Mouse (Mus musculus): Measurements from ENCODE around the gene Rhbdl3.
"Not testable (repeated sequence)": the region's sequence is repeated elsewhere in the genome, so short reads cannot be mapped to it uniquely, and the experiment has no call there.

Rhbdl3 gene

DNA sequence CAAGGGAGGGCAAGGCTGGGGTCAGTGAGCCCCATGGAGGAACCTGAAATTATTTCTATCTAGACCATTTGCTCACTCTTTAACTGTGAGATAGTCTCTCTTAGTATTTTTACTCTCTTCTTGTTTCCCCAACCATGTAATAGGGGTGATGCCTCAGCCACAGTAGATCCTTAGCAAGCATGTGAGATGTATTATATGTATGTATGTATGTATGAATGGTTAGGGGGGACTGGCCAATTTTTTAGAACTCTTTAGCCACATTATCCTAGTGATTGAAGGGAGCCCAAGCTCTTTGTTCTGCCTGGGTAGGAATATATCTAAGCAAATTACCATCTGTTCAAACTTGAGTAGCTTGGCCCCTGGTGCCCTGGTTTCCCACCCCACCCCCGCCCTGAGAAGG, 12.8 kb downstream of the Rhbdl3 start:
- DNase-seq, result no peak

GRCm38 (mm10) chr11:80313944-80314343, 13.2 kb downstream of the Rhbdl3 start:
- DNase-seq, result no peak

DNA sequence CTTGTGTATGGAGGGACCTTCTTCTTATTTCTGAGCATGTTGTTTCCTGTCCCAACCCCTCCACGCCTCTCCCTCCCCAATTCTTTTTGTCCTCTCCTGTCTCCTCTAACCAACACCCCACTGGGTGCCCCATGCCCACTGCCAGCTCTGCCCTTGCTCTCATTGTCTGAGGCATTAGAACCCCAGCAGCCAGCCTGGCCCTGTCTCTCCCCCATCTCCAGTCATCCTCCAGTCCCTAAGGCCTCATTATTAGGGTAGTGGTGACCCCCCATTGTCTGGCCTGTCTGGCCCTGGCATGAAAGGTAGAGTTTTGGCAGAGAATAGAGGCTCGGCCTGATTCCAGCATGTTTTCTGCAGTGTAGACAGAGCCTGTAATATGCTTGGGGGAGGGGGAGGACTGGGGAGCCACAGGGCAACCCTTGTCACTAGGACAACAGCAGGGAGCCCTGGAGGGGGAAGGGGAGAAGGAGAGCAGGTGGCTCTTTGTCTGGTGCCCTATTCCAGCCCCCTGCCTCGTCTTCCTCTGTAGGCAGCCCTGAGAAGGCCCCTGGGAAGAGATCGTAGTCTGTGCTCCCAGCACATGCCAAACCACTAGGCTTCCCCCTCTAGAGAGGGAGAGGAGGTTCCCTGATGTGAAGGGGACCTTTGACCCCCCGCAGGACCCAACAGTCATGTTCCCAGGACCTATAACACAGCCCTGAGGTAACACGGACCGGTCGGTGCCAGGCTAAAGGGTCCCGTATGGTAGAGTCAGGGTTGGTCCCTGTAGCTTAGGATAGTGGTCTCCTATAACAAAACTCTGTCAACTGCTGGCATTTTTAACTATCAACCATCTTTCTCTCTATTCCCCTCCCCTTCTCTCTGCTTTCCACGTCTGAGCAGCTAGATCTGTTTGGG, 15.3 kb downstream of the Rhbdl3 start:
- DNase-seq, result peak; percentile 75 to 77

DNA sequence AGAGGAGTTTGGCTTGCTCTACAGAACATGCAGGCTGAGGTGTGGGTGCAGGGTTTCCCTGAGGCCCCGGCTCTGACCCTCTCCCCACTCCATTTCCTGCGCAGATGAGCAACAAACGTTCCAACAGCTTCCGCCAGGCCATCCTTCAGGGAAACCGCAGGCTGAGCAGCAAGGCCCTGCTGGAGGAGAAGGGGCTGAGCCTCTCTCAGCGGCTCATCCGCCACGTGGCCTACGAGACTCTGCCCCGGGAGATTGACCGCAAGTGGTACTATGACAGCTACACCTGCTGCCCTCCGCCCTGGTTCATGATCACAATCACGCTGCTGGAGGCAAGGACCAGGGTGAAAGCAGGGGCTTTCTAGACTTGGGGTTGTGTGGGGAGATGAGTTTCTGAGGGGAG, 22.5 kb downstream of the Rhbdl3 start:
- DNase-seq, result no peak

GRCm38 (mm10) chr11:80324636-80325035, 23.9 kb downstream of the Rhbdl3 start:
- DNase-seq, result no peak

DNA sequence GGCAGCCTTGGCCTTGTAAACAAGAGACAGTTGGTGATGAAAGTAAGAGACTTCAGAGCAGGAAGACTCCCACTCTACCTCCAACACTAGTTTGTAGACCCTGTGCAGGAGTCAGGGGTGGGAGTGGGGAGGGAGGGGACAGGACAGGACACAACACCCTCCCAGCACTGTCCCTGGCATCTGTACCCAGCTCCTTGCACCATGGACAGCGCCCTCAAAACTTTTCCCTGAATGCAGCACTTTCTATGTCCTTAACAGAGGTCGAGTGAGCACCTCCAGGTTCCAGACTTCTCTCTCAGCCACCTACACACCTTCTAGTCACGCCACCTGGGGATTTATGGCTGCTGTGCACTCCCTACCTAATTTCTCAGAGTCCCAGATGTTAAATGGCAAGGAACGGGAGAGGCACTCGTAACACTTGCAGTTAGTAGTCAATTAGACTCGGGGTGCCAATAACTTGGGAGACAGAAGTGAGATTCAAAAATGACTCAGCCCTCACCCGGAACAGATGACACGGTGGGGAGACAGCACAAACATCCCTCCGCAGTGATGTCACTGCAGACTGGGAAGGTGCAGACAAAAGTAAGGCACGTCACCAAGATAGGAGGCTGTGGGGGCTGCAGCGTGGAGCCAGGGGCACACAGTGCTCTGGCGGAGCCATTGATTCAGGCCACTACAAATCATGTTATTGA, 32.1 kb downstream of the Rhbdl3 start:
- no peak for DNase-seq

DNA sequence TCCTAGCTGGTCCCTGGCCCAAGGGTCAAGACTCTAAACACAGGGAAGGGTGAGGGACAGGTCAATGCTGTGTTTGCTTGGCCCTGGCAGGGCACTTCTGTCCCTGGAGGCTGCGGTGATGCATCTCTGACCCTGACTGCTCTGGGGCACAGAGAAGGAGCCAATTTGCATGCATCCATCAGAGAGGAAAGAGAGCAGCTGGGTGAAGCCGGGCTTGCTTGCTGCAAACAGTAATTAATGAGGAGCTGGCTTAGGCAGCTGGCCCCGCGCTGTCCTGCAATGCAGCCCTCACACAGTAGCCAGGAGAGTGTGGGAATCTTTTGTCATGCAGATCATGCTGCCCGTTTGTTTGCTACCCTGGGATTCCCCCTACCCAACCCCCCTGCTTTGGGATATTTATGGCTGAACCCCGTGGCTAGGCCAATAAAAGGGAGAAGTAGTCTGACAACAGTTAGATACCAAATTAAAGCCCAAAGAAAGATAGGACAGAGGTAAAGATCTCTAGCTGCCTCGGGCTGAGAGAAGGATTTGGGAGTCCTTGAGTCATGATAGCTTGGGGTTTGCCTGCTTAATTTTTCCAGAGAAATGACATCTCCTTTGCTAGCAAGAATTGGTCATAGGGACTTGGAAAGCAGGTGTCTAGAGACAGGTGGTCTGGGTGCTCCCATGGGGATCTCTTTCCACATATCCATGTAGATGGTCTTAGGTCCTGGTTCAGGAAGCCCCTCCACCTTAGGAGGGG, 35.1 kb downstream of the Rhbdl3 start:
- DNase-seq, result peak; percentile 44 to 45

DNA sequence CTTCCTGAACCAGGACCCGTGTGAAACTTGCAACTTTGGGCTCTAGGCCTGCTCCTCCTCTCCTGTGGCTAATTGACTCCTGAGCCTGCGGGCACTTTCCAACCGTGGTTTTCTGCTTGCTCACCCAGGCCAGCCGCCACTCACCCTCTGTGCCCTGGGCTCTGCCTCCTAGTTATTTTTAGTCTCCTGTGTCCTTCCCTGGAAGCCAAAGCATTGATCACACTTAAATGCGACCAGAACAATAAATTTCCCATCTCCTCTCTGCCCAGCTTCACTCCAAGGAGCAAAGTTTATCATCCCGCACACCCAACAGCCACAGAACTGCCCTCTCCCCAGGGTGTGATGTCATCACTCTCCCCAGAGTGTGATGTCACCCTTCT, 35.6 kb downstream of the Rhbdl3 start:
- no peak for DNase-seq

DNA sequence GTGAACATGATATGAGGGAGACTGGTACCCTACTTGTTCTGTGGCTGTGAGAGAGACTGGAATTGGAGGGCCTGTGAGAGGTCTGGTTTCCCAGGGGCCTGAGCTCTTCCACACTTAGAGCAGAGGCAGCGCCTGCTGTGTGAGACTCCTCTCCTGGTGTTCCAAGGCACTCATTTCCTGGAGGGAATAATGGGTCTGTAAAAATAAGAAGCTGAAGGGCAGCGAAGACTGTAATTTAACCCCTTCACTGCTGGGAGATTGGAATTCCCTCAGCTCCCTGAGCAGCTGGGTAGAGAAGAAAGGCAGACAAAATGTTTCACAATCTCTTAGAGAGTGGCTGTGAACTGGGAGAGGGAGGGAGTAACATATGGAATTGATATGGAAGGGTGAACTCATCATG, 41.8 kb downstream of the Rhbdl3 start:
- no peak for DNase-seq

DNA sequence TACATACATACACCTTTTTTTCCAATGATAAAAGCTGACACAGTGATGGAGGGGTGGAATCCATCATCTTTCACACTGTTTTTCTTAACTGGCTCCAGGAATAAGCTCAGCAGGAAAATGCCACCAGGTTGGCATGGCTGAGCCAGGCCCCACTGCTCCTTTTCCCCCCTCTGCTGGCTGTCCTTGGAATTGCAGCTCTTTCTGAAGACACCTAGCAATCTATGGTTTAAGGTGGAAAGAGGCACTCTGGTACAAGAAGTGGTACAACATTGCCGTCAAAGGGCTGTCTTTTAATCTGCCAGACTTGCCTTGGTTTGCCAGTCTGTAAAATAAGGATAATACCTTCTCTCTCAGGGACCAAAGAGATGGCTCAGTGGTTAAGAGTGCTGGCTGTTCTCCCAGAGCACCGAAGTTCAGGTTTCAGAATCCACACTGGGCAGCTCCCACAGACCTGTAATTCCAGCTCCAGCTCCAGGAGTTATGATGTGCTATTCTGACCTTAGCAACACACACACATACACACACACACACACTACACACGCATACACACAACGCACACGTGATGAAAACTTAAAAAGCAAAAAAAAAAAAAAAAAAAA, 51.2 kb downstream of the Rhbdl3 start:
- DNase-seq, result peak; percentile 96 to 99

GRCm38 (mm10) chr11:80354832-80355231, 54.1 kb downstream of the Rhbdl3 start:
- DNase-seq, result peak; percentile 37 to 42

DNA sequence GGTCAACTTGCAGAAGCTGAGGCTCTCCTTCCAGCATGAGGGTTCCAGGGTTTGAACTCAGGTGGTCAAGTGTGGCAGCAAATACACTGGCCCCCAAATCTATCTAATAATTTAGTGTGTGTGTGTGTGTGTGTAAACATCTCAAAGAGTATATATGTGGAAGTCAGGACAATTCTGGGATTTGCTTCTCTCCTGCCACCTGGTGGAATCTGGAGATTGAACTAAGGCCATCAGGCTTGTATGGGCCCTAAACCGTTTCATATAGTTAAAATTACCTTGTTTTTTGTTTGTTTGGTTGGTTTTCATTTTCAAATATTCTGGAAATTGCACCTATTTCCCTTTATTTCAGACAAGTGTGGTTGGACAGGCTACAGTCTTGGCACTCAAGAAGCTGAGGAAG, 68.2 kb downstream of the Rhbdl3 start:
- DNase-seq, result no peak

GRCm38 (mm10) chr11:80376651-80377050, 75.9 kb downstream of the Rhbdl3 start:
- no peak for DNase-seq

DNA sequence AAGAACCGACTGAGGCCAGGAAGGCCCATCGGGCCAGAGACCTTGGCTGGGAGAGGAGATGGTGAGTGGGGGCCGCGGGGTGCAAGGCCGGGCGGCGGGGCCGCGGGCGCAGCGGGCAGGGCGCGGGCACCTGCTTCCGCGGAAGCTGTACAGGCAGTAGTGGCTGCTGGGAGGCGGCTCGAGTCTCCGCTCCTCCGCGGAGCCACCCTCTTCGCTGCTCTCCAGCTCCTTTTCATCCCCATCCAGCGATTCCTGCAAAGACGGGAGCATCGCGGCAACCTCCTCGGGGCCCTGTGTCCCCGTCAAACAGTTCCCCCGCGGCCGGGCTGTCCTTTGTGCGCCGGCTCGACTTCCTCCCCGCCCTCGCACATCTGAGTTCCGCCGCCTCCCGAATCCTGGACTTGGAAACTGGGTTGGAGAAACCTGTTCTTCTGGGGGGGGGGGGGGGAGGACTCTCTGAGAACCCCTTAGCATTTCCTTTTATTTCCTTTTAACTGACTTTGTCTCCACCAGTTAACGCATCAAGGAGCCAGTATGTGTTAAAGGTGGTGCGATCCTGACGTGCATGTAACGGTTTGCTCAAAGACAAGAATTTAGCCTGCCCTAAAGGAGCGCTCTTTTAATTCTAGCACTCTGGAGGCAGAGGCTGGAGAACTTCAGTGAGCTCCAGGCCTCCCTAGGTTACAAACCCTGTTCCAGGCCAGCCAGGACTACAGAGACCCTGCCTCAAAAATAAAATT, 77.2 kb downstream of the Rhbdl3 start, which contains the start of gene 5730455P16Rik:
Gene 5730455P16Rik, minus strand, starts transcription at position 323 of the 740 bp plus-strand sequence.
- DNase-seq, result peak; percentile 93 to 94

- not testable (repeated sequence) for DNase-seq
Measured at GRCm38 (mm10) chr11:80378452-80379068, 77.8 kb downstream of the Rhbdl3 start.

DNA sequence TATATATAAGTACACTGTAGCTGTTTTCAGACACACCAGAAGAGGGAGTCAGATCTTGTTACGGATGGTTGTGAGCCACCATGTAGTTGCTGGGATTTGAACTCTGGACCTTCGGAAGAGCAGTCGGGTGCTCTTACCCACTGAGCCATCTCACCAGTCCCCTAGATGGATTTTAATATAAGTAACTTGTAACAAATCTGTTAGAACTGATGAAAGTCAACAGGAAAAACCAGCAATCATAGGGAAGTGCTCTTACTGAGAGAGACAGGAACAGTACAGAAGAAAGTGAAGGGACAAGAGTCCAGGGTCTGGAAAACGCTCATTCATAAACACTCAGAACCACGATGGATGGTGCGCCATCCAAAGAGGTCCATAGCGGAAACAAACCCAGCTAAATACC, 78.5 kb downstream of the Rhbdl3 start:
- not testable (repeated sequence) for DNase-seq

GRCm38 (mm10) chr11:80382626-80383018, 81.9 kb downstream of the Rhbdl3 start:
- peak in 1 of 2 experiments; percentile 42 for DNase-seq

GRCm38 (mm10) chr11:80383019-80383625, 82.4 kb downstream of the Rhbdl3 start, which contains the start of gene Zfp207:
Zfp207 (plus strand) TSS chr11:80383279.
- peak; percentile 99 for DNase-seq

DNA sequence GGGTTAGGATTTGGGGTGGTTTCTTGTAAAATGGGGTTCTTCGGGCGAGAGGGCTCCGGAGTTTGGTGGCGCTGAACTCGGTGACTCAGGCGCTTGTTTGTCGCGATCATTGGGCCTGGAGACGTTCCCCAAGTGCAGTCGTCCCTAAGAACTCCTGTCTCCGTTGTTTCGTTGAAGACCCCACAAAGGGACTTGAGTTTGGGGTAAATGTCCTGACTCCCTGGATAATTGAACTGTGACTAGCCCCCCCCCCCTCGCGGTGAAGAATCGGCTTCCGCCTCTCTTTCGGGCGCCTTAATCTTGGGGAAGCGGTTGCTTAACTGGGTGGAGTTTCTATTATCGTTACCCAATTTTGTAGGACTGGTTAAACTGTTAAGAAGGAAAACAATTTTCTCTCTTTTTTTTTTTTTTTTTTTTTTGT, 82.9 kb downstream of the Rhbdl3 start:
- peak; percentile 55 to 65 for DNase-seq

- no peak for DNase-seq
Measured at GRCm38 (mm10) chr11:80384461-80384860, 83.7 kb downstream of the Rhbdl3 start.

DNA sequence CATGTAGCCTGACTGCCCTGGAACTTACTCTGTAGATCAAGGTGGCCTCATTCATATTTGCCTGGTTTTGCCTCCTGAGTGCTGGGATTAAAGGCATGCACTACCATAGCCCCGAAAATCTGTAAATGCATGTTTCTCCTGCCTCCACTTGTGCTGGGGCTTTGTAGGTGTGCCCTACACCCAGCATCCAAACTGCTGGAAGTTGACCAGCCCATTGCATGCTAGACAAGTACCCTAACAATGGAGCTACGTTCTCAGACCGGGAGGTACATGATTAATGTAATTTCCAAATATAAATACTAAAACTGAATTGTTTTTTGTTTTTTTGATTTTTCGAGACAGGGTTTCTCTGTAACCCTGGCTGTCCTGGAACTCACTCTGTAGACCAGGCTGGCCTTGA, 84.3 kb downstream of the Rhbdl3 start:
- DNase-seq, result peak; percentile 13 to 15
